Mouse (Mus musculus) heart, postnatal 0 days (tissue): ENCODE measurements at regions not wholly inside any gene's neighbourhood (a gene's known extent, or its start where the extent isn't known, plus 50 kb on each side); places are given as distances from the start of the nearest gene placed in this dataset.

Experiments used
- CTCF ChIP-seq: IDR thresholded peaks from 2 replicates; pipeline ENCODE4 v1.5.1; 2016; ENCODE audit warnings: antibody characterized with exemption, control low read depth, low read depth
- EP300 ChIP-seq: IDR thresholded peaks from 2 replicates; pipeline ENCODE4 v1.6.1; 2016; ENCODE audit warnings: antibody characterized with exemption, low read depth

DNA sequence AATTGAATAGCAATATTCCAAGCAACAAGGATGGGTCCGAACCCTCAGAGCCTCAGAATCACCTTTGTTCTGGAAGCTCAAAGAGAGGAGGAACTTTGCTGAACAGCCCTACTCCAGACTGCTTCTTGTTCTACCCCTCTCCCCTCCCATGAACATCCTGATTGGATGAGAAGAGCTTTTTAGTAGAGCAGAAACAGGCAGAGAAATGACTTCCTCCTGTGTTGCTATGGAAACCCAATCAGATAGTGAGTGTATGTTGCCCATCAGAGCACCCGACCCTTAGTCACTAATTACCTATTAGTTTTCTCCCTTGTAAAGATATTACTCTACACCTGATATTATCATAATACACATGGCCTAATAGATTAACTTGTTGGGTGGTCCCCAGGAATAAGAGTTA lies 469.4 kb upstream of the Rgma start:
- TF ChIP-seq EP300 (no peak), CTCF (no peak)
